ENCODE assay signal across 9 mouse cellular contexts in the genomic region with DNA sequence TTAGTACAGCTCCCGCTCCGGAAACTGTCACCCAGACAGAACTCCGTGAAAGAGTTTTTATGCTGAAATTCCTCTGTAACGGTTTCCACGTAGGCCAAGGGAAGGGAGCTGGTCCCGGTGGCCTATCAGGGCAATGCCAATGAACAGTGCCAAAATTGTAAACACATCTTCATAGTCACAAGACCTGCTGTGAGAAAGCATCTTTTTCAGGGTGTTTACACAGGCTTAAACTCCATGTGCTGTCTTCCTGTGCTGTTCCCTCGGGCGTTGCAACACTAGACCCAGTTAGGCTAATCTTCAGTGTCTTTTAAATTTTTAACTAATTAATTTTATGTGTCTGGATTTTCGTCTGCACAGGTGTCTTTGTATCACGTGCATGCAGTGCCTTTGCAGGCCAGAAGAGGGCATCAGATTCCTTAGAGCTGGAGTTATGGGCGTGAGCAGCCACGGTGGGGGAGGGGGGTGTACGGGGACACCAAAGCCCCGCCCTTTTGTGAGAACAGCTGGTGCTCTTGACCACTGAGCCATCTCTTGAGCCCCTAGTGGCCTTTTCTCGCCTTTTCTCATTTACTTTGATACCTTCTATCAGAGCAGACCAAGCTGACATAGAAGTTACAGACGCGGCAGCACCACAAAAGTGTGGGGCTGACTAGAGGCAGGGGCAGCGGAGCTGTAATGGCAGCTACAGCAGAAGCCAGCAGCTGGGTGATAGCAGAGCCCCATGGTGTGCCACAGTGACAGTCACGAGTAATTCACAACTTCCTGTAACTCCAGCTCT. TPM values are rescaled to one million over a fixed set of nuclear protein-coding genes. Genes with fewer than 3 reads are reported as not detected.
DNase-seq lines count a peak whose midpoint lies in the region; ATAC-seq and TF ChIP-seq lines count a peak whose summit lies in the region.
"Had no signal": no experiment of that assay in that cellular context is flagged by ENCODE, and none has a peak within 500 bp of the region (broad histone marks: within the 10 kb centered on the region; RNA-seq: fewer than 3 reads in every experiment).

No protein-coding gene starts in this region.

- no peaks in the 10 kb centered on the region for H3K36me3 ChIP-seq in ES-Bruce4 (ENCODE audit: control insufficient read depth, insufficient read depth, low read length, poor library complexity, severe bottlenecking)
- no peaks in the 10 kb centered on the region for H3K36me3 ChIP-seq in forebrain, embryonic 13.5 days (ENCODE audit: poor library complexity, severe bottlenecking)
- H3K36me3 ChIP-seq in lung, embryonic 15.5 days, result no peaks in the 10 kb centered on the region
- no peaks in the 10 kb centered on the region for H3K36me3 ChIP-seq in thymus, adult 2 months (ENCODE audit: control insufficient read depth, insufficient read depth, low read length)

- TF ChIP-seq POLR2A in ES-Bruce4 (IDR thresholded peaks at IDR 0.05; ENCODE audit: insufficient read depth, low read length), result no peak
- TF ChIP-seq POLR2A in thymus, adult 2 months (IDR thresholded peaks at IDR 0.05; ENCODE audit: control insufficient read depth, extremely low read depth, insufficient read depth, low read length, poor library complexity), result no peak

- peak overlapping the region; percentile 58 for H3K4me2 ChIP-seq in forebrain, embryonic 13.5 days
- peak overlapping the region; percentile 57 for H3K4me2 ChIP-seq in lung, embryonic 15.5 days

- no peak overlapping the region for H3K27ac ChIP-seq in ES-Bruce4 (ENCODE audit: insufficient read depth, low read length)
- H3K27ac ChIP-seq in forebrain, embryonic 13.5 days, result no peak overlapping the region
- H3K27ac ChIP-seq in lung, embryonic 15.5 days, result no peak overlapping the region
- peak overlapping the region; percentile 67; the same call in 1 of the 2 replicates for H3K27ac ChIP-seq in thymus, adult 2 months (ENCODE audit: control insufficient read depth, insufficient read depth, low read length)

- peak; percentile 57 for DNase-seq in c-Kit-positive CD71-negative TER-119-negative erythroid progenitor cells, embryonic 14.5 days (ENCODE audit: low read depth)
- DNase-seq in heart, postnatal 4 days, result peak; percentile 83
- DNase-seq in layer of hippocampus, adult 9-10 months (ENCODE audit: low spot score), result peak; percentile 38
- peak; percentile 20 for DNase-seq in ovary, adult 18-20 months (ENCODE audit: low spot score)
- DNase-seq in thymus, adult 2 months, result peak; percentile 81

- 19% methylated on average over 19 of the region's 19 CpGs for WGBS in forebrain, embryonic 13.5 days
- 15% methylated on average over 19 of the region's 19 CpGs for WGBS in lung, embryonic 15.5 days
- 39% methylated on average over 19 of the region's 19 CpGs for WGBS in thymus, adult 2 months

- no peak overlapping the region for H3K4me3 ChIP-seq in ES-Bruce4 (ENCODE audit: low read depth, low read length)
- peak overlapping the region; percentile 29 for H3K4me3 ChIP-seq in forebrain, embryonic 13.5 days
- peak overlapping the region; percentile 31 for H3K4me3 ChIP-seq in lung, embryonic 15.5 days
- H3K4me3 ChIP-seq in thymus, adult 2 months (ENCODE audit: control insufficient read depth, insufficient read depth, low read length), result peak overlapping the region; percentile 26
- H3K4me3 ChIP-seq: myocyte had no signal

- ATAC-seq in forebrain, embryonic 13.5 days, result peak; percentile 55; the same call in 1 of the 2 replicates
- ATAC-seq in lung, embryonic 15.5 days (ENCODE audit: borderline replicate concordance, extremely low read depth, low FRiP score, low TSS enrichment), result peak; percentile 66

- H3K27me3 ChIP-seq in ES-Bruce4 (ENCODE audit: control insufficient read depth, insufficient read depth, low read length, poor library complexity, severe bottlenecking), result no peaks in the 10 kb centered on the region
- no peaks in the 10 kb centered on the region for H3K27me3 ChIP-seq in forebrain, embryonic 13.5 days
- H3K27me3 ChIP-seq in lung, embryonic 15.5 days, result no peaks in the 10 kb centered on the region
- no peaks in the 10 kb centered on the region for H3K27me3 ChIP-seq in thymus, adult 2 months (ENCODE audit: control insufficient read depth, insufficient read depth, low read length)

- peak; percentile 76 for TF ChIP-seq CTCF in ES-Bruce4 (IDR thresholded peaks at IDR 0.05; ENCODE audit: low read depth, low read length)
- TF ChIP-seq CTCF in thymus, adult 2 months (IDR thresholded peaks at IDR 0.05; ENCODE audit: borderline replicate concordance, control insufficient read depth, extremely low read depth, insufficient read depth, low read length, poor library complexity), result peak; percentile 71; the same call in 1 of the 2 replicates

- 0 out of 2 replicates have a peak, but pooled peaks have one; percentile 36 for TF ChIP-seq EP300 in ES-Bruce4 (IDR thresholded peaks at IDR 0.05; ENCODE audit: insufficient read depth, low read depth, low read length)

- no peaks in the 10 kb centered on the region for H3K9me3 ChIP-seq in ES-Bruce4 (replicated peaks; ENCODE audit: control insufficient read depth, insufficient read depth, low read length, poor library complexity, severe bottlenecking)
- H3K9me3 ChIP-seq in forebrain, embryonic 13.5 days (replicated peaks), result no peaks in the 10 kb centered on the region
- H3K9me3 ChIP-seq in lung, embryonic 15.5 days, result no peaks in the 10 kb centered on the region

- no peak overlapping the region for H3K9ac ChIP-seq in ES-Bruce4 (ENCODE audit: low read depth, poor library complexity, severe bottlenecking)
- no peak overlapping the region for H3K9ac ChIP-seq in forebrain, embryonic 13.5 days
- no peak overlapping the region for H3K9ac ChIP-seq in lung, embryonic 15.5 days

- H3K4me1 ChIP-seq in ES-Bruce4 (ENCODE audit: control insufficient read depth, insufficient read depth, low read length), result no peaks in the 10 kb centered on the region
- H3K4me1 ChIP-seq in forebrain, embryonic 13.5 days, result 0 out of 2 replicates have a peak, but pooled peaks cover 11% of the 10 kb centered on the region
- peaks cover 11% of the 10 kb centered on the region for H3K4me1 ChIP-seq in lung, embryonic 15.5 days
- H3K4me1 ChIP-seq in thymus, adult 2 months (replicated peaks; ENCODE audit: control insufficient read depth, insufficient read depth, low read length), result peaks cover 9% of the 10 kb centered on the region

RNA-seq across cellular contexts. Expression of a gene that starts 5.2 kb away (rescaled TPM):
- polyA plus RNA-seq in ES-Bruce4 (2011; ENCODE audit: insufficient read depth, insufficient read length, low read depth, missing spikeins), result not detected in 2 replicates
- not detected in 2 replicates for polyA plus RNA-seq in forebrain, embryonic 13.5 days (2015; fragmentation: Nextera tagmentation; extraction: Ambion mirVana)
- not detected for total RNA-seq in heart, postnatal 4 days (2021)
- not detected in 2 replicates for polyA plus RNA-seq in lung, embryonic 15.5 days (2015; fragmentation: Nextera tagmentation; extraction: Ambion mirVana)
- not detected in 2 replicates for polyA plus RNA-seq in thymus, adult 2 months (2012; rRNA removed)
- polyA plus RNA-seq: myocyte had no signal

RNA-seq across cellular contexts. Expression of a gene that starts 5.9 kb away (rescaled TPM):
- polyA plus RNA-seq in ES-Bruce4 (2011; ENCODE audit: insufficient read depth, insufficient read length, low read depth, missing spikeins), result 0.57 TPM in 1 of 2 replicates, not detected in the other
- not detected in 2 replicates for polyA plus RNA-seq in forebrain, embryonic 13.5 days (2015; fragmentation: Nextera tagmentation; extraction: Ambion mirVana)
- total RNA-seq in heart, postnatal 4 days (2021), result not detected
- polyA plus RNA-seq in lung, embryonic 15.5 days (2015; fragmentation: Nextera tagmentation; extraction: Ambion mirVana), result 0.20 and 0.22 TPM in 2 replicates
- not detected in 2 replicates for polyA plus RNA-seq in thymus, adult 2 months (2012; rRNA removed)

RNA-seq across cellular contexts. Expression of a gene that starts 19.3 kb away (rescaled TPM):
- polyA plus RNA-seq in ES-Bruce4 (2011; ENCODE audit: insufficient read depth, insufficient read length, low read depth, missing spikeins), result not detected in 2 replicates
- polyA plus RNA-seq in forebrain, embryonic 13.5 days (2015; fragmentation: Nextera tagmentation; extraction: Ambion mirVana), result not detected in 2 replicates
- not detected for total RNA-seq in heart, postnatal 4 days (2021)
- polyA plus RNA-seq in lung, embryonic 15.5 days (2015; fragmentation: Nextera tagmentation; extraction: Ambion mirVana), result not detected in 2 replicates
- polyA plus RNA-seq in thymus, adult 2 months (2012; rRNA removed), result not detected in 2 replicates
- polyA plus RNA-seq: myocyte had no signal

RNA-seq across cellular contexts. Expression of a gene that starts 22.7 kb away (rescaled TPM):
- polyA plus RNA-seq in ES-Bruce4 (2011; ENCODE audit: insufficient read depth, insufficient read length, low read depth, missing spikeins), result not detected in 2 replicates
- polyA plus RNA-seq in forebrain, embryonic 13.5 days (2015; fragmentation: Nextera tagmentation; extraction: Ambion mirVana), result not detected in 2 replicates
- total RNA-seq in heart, postnatal 4 days (2021), result not detected
- not detected in 2 replicates for polyA plus RNA-seq in lung, embryonic 15.5 days (2015; fragmentation: Nextera tagmentation; extraction: Ambion mirVana)
- not detected in 2 replicates for polyA plus RNA-seq in thymus, adult 2 months (2012; rRNA removed)
- polyA plus RNA-seq: myocyte had no signal

RNA-seq across cellular contexts. Expression of a gene that starts 23.2 kb away (rescaled TPM):
- not detected in 2 replicates for polyA plus RNA-seq in ES-Bruce4 (2011; ENCODE audit: insufficient read depth, insufficient read length, low read depth, missing spikeins)
- polyA plus RNA-seq in forebrain, embryonic 13.5 days (2015; fragmentation: Nextera tagmentation; extraction: Ambion mirVana), result not detected in 2 replicates
- not detected for total RNA-seq in heart, postnatal 4 days (2021)
- polyA plus RNA-seq in lung, embryonic 15.5 days (2015; fragmentation: Nextera tagmentation; extraction: Ambion mirVana), result not detected in 2 replicates
- polyA plus RNA-seq in thymus, adult 2 months (2012; rRNA removed), result not detected in 2 replicates
- polyA plus RNA-seq: myocyte had no signal

Comparison
In these comparisons a context has a peak if more than half of its experiments do, and no peak if none do; other contexts are left out.
1. DNase-seq: peak in every context shown above with its lines; median percentile 83 in heart, postnatal 4 days; 81 in thymus, adult 2 months; 57 in c-Kit-positive CD71-negative TER-119-negative erythroid progenitor cells, embryonic 14.5 days; 38 in layer of hippocampus, adult 9-10 months; 20 in ovary, adult 18-20 months.